Mouse (Mus musculus): ENCODE results near the gene Ppard. TPM values are rescaled to one million over a fixed set of nuclear protein-coding genes. Genes with fewer than 3 reads are reported as not detected.
"Not testable (repeated sequence)": the region's sequence is repeated elsewhere in the genome, so short reads cannot be mapped to it uniquely, and the experiment has no call there.

The Ppard gene
- polyA plus RNA-seq, 1 experiment from 2014 or later: 2.2 TPM

- Histone ChIP-seq H3K4me3 (no peak overlapping the region), H3K9me3 (no peaks in the 10 kb centered on the region), H3K4me1 (peaks cover 20% of the 10 kb centered on the region), H3K36me3 (peaks cover 29% of the 10 kb centered on the region), H3K27ac (replicated peaks) (no peak overlapping the region), H3K27me3 (no peaks in the 10 kb centered on the region), H3K4me2 (replicated peaks) (no peak overlapping the region), H3K9ac (replicated peaks) (no peak overlapping the region)
- ATAC-seq (ENCODE audit: low FRiP score, low read depth): no peak
- 91% methylated on average over 8 of the region's 8 CpGs for WGBS
Observed at GRCm38 (mm10) chr17:28325751-28326150, 93.3 kb downstream of the Ppard start.

- Histone ChIP-seq H3K9me3 (no peaks in the 10 kb centered on the region), H3K27ac (replicated peaks) (no peak overlapping the region), H3K4me3 (no peak overlapping the region), H3K36me3 (peaks cover 33% of the 10 kb centered on the region), H3K9ac (replicated peaks) (peak overlapping the region; percentile 51; the same call in 1 of the 2 replicates), H3K27me3 (no peaks in the 10 kb centered on the region), H3K4me2 (replicated peaks) (no peak overlapping the region), H3K4me1 (peaks cover 22% of the 10 kb centered on the region)
- 85% methylated on average over 3 of the region's 3 CpGs for WGBS
- ATAC-seq (ENCODE audit: low FRiP score, low read depth): no peak
Observed at GRCm38 (mm10) chr17:28326951-28327350, 94.5 kb downstream of the Ppard start.

GRCm38 (mm10) chr17:28327673-28328325 is 95.3 kb downstream of the Ppard start:
- Histone ChIP-seq H3K27me3 (no peaks in the 10 kb centered on the region), H3K36me3 (peaks cover 27% of the 10 kb centered on the region), H3K4me3 (peak overlapping the region; percentile 62), H3K9me3 (no peaks in the 10 kb centered on the region), H3K9ac (replicated peaks) (peak overlapping the region; percentile 51), H3K4me1 (peaks cover 24% of the 10 kb centered on the region), H3K4me2 (replicated peaks) (peak overlapping the region; percentile 72), H3K27ac (replicated peaks) (peak overlapping the region; percentile 92)
- peak; percentile 71 for ATAC-seq (ENCODE audit: low FRiP score, low read depth)
- WGBS: 10% methylated on average over 22 of the region's 22 CpGs

GRCm38 (mm10) chr17:28328366-28328928 is 95.9 kb downstream of the Ppard start, which contains the start of gene Rpl10a:
Gene Rpl10a (plus strand): TSS chr17:28328471.
- peak within 1 kb of the TSS; percentile 72 for H3K4me2 ChIP-seq (replicated peaks)
- peak; percentile 91 for ATAC-seq (ENCODE audit: low FRiP score, low read depth)
- peak within 1 kb of the TSS; percentile 99 for H3K9ac ChIP-seq (replicated peaks)
- peak within 1 kb of the TSS; percentile 92 for H3K27ac ChIP-seq (replicated peaks)
- H3K4me1 ChIP-seq: peaks cover 30% of the 10 kb centered on the region
- H3K27me3 ChIP-seq: no peaks in the 10 kb centered on the region
- H3K4me3 ChIP-seq: peak within 1 kb of the TSS; percentile 62
- WGBS: 0% methylated on average over 67 of the region's 67 CpGs
- no peaks in the 10 kb centered on the region for H3K9me3 ChIP-seq
- peaks cover 33% of the 10 kb centered on the region for H3K36me3 ChIP-seq

GRCm38 (mm10) chr17:28328946-28329345 is 96.4 kb downstream of the Ppard start:
- H3K4me2 ChIP-seq (replicated peaks): peak overlapping the region; percentile 72
- no peaks in the 10 kb centered on the region for H3K27me3 ChIP-seq
- H3K4me1 ChIP-seq: peaks cover 30% of the 10 kb centered on the region
- H3K27ac ChIP-seq (replicated peaks): peak overlapping the region; percentile 92
- peak overlapping the region; percentile 62 for H3K4me3 ChIP-seq
- WGBS: under 1% methylated on average over 20 of the region's 25 CpGs
- H3K9ac ChIP-seq (replicated peaks): peak overlapping the region; percentile 99
- H3K36me3 ChIP-seq: peaks cover 32% of the 10 kb centered on the region
- no peak; the same call in 1 of the 2 replicates for ATAC-seq (ENCODE audit: low FRiP score, low read depth)
- no peaks in the 10 kb centered on the region for H3K9me3 ChIP-seq

- Histone ChIP-seq H3K36me3 (peaks cover 24% of the 10 kb centered on the region), H3K4me1 (peaks cover 34% of the 10 kb centered on the region), H3K9ac (replicated peaks) (peak overlapping the region; percentile 99), H3K27ac (replicated peaks) (peak overlapping the region; percentile 92; the same call in 1 of the 2 replicates), H3K4me2 (replicated peaks) (peak overlapping the region; percentile 72), H3K4me3 (peak overlapping the region; percentile 62), H3K9me3 (no peaks in the 10 kb centered on the region), H3K27me3 (no peaks in the 10 kb centered on the region)
- 11% methylated on average over 4 of the region's 4 CpGs for WGBS
- no peak for ATAC-seq (ENCODE audit: low FRiP score, low read depth)
Observed at GRCm38 (mm10) chr17:28329503-28330231, 97.2 kb downstream of the Ppard start.

GRCm38 (mm10) chr17:28330232-28330546 is 97.7 kb downstream of the Ppard start:
- H3K9ac ChIP-seq (replicated peaks): peak overlapping the region; percentile 99
- ATAC-seq (ENCODE audit: low FRiP score, low read depth): no peak
- 66% methylated on average over 2 of the region's 2 CpGs for WGBS
- H3K9me3 ChIP-seq: no peaks in the 10 kb centered on the region
- H3K4me2 ChIP-seq (replicated peaks): peak overlapping the region; percentile 72
- H3K27me3 ChIP-seq: no peaks in the 10 kb centered on the region
- H3K4me1 ChIP-seq: peaks cover 34% of the 10 kb centered on the region
- no peak overlapping the region for H3K27ac ChIP-seq (replicated peaks)
- H3K36me3 ChIP-seq: peaks cover 22% of the 10 kb centered on the region
- peak overlapping the region; percentile 62 for H3K4me3 ChIP-seq

- peaks cover 23% of the 10 kb centered on the region for H3K36me3 ChIP-seq
- not testable (repeated sequence) for H3K4me3 ChIP-seq; ATAC-seq (ENCODE audit: low FRiP score, low read depth); H3K27ac ChIP-seq (replicated peaks); H3K27me3 ChIP-seq; H3K9ac ChIP-seq (replicated peaks); H3K4me2 ChIP-seq (replicated peaks); H3K9me3 ChIP-seq
- WGBS: 65% methylated on average over 8 of the region's 8 CpGs
- peaks cover 34% of the 10 kb centered on the region for H3K4me1 ChIP-seq
Observed at GRCm38 (mm10) chr17:28330590-28330989, 98.1 kb downstream of the Ppard start.

- peaks cover 25% of the 10 kb centered on the region for H3K36me3 ChIP-seq
- peak overlapping the region; percentile 39; the same call in 1 of the 2 replicates for H3K27ac ChIP-seq (replicated peaks)
- WGBS: 41% methylated on average over 6 of the region's 7 CpGs
- no peak for ATAC-seq (ENCODE audit: low FRiP score, low read depth)
- no peaks in the 10 kb centered on the region for H3K27me3 ChIP-seq
- peaks cover 34% of the 10 kb centered on the region for H3K4me1 ChIP-seq
- no peak overlapping the region for H3K4me2 ChIP-seq (replicated peaks)
- no peaks in the 10 kb centered on the region for H3K9me3 ChIP-seq
- no peak overlapping the region for H3K4me3 ChIP-seq
- no peak overlapping the region for H3K9ac ChIP-seq (replicated peaks)
Observed at GRCm38 (mm10) chr17:28331241-28332112, 99.0 kb downstream of the Ppard start.

- peak overlapping the region; percentile 39; the same call in 1 of the 2 replicates for H3K27ac ChIP-seq (replicated peaks)
- no peaks in the 10 kb centered on the region for H3K9me3 ChIP-seq
- no peak overlapping the region for H3K4me2 ChIP-seq (replicated peaks)
- H3K9ac ChIP-seq (replicated peaks): no peak overlapping the region
- H3K27me3 ChIP-seq: no peaks in the 10 kb centered on the region
- WGBS: 47% methylated on average over 13 of the region's 13 CpGs
- H3K4me1 ChIP-seq: peaks cover 34% of the 10 kb centered on the region
- no peak overlapping the region for H3K4me3 ChIP-seq
- peaks cover 25% of the 10 kb centered on the region for H3K36me3 ChIP-seq
- no peak for ATAC-seq (ENCODE audit: low FRiP score, low read depth)
Observed at GRCm38 (mm10) chr17:28332113-28332914, 99.8 kb downstream of the Ppard start.
